Mouse (Mus musculus) lung, postnatal 0 days (tissue): Measurements from ENCODE around the gene Hoxa3. TPM values are rescaled to one million over a fixed set of nuclear protein-coding genes. Genes with fewer than 3 reads are reported as not detected.

Experiments used
- ATAC-seq: fragments of 200-750 bp; cut with Nextera tagmentation; 2 replicates; pipeline ENCODE4 v1.8.0; 2017; ENCODE audit warnings: moderate library complexity
- DNase-seq: peaks from one replicate; pipeline ENCODE4 v3.0.0-alpha.2; 2016; ENCODE audit warnings: low spot score
- H3K27ac ChIP-seq: fragments of 300-500 bp; sonication (generic); 2 replicates; pipeline ENCODE4 v1.5.1; 2014; ENCODE audit warnings: antibody characterized with exemption, mild to moderate bottlenecking, low read length, mixed read lengths
- H3K27me3 ChIP-seq: fragments of 300-500 bp; sonication (generic); replicated peaks from 2 replicates; pipeline ENCODE4 v1.6.1; 2014; ENCODE audit warnings: low read length, mixed read lengths; ENCODE audit not compliant: insufficient read depth
- H3K36me3 ChIP-seq: fragments of 300-500 bp; sonication (generic); 2 replicates; pipeline ENCODE4 v1.6.1; 2014; ENCODE audit warnings: low read length, mixed read lengths; ENCODE audit not compliant: insufficient read depth
- H3K4me1 ChIP-seq: fragments of 300-500 bp; sonication (generic); 2 replicates; pipeline ENCODE4 v1.6.1; 2014; ENCODE audit warnings: antibody characterized with exemption, low read depth, low read length, mixed read lengths; ENCODE audit not compliant: insufficient read depth
- H3K4me2 ChIP-seq: fragments of 300-500 bp; sonication (generic); replicated peaks from 2 replicates; pipeline ENCODE4 v1.6.1; 2014; ENCODE audit warnings: low read depth, mild to moderate bottlenecking, low read length, moderate library complexity, mixed read lengths
- H3K4me3 ChIP-seq: fragments of 300-500 bp; sonication (generic); 2 replicates; pipeline ENCODE4 v1.5.1; 2014; ENCODE audit warnings: low read depth, low read length
- H3K9ac ChIP-seq: fragments of 300-500 bp; sonication (generic); replicated peaks from 2 replicates; pipeline ENCODE4 v1.6.1; 2014; ENCODE audit warnings: low read depth, mild to moderate bottlenecking
- H3K9me3 ChIP-seq: fragments of 300-500 bp; sonication (generic); 2 replicates; pipeline ENCODE4 v1.6.1; 2016; ENCODE audit warnings: low read length, mixed read lengths
- CTCF ChIP-seq: IDR thresholded peaks from 2 replicates; pipeline ENCODE4 v1.5.1; 2016; ENCODE audit warnings: antibody characterized with exemption, mild to moderate bottlenecking
- EP300 ChIP-seq: IDR thresholded peaks from 2 replicates; pipeline ENCODE4 v1.6.1; 2016; ENCODE audit warnings: antibody characterized with exemption, mild to moderate bottlenecking, control low read depth
- WGBS: fragments of 180-500 bp; shearing (Covaris S2); extraction: QIAGEN DNeasy Blood & Tissue Kit; methylation state at CpG from one replicate; pipeline ENCODE4 v1.1.7; 2014; 5-methylcytosine and 5-hydroxymethylcytosine counted together
- polyA plus RNA-seq: library from polyadenylated mRNA; unstranded; fragments of >200 nt; fragmentation: Nextera tagmentation; extraction: Ambion mirVana; gene quantifications from 2 replicates; pipeline ENCODE4 v1.2.1, GENCODE M21; 2015

Gene Hoxa3
- polyA plus RNA-seq, 1 experiment from 2014 or later: 4.3 TPM

GRCm38 (mm10) chr6:52233546-52234427 lies 20.7 kb upstream of the Hoxa3 start:
- DNase-seq: no peak

GRCm38 (mm10) chr6:52232984-52233545 lies 19.9 kb upstream of the Hoxa3 start:
- Histone ChIP-seq H3K9ac (no peak overlapping the region), H3K27me3 (peaks cover 84% of the 10 kb centered on the region), H3K4me2 (no peak overlapping the region), H3K36me3 (no peaks in the 10 kb centered on the region), H3K9me3 (no peaks in the 10 kb centered on the region), H3K4me1 (no peaks in the 10 kb centered on the region), H3K4me3 (no peak overlapping the region), H3K27ac (no peak overlapping the region)
- ATAC-seq: no peak
- no peak for TF ChIP-seq CTCF
- TF ChIP-seq EP300: no peak
- no peak for DNase-seq
- WGBS: 1% methylated on average over 23 of the region's 23 CpGs

More at GRCm38 (mm10) chr6:52233546-52234427, 20.7 kb upstream of the Hoxa3 start:
- WGBS: 2% methylated on average over 63 of the region's 70 CpGs
- peak; percentile 19; the same call in 1 of the 2 replicates for ATAC-seq
- Histone ChIP-seq H3K36me3 (no peaks in the 10 kb centered on the region), H3K27me3 (peaks cover 91% of the 10 kb centered on the region), H3K4me3 (no peak overlapping the region; the same call in 1 of the 2 replicates), H3K9me3 (no peaks in the 10 kb centered on the region), H3K4me1 (no peaks in the 10 kb centered on the region), H3K9ac (no peak overlapping the region), H3K27ac (no peak overlapping the region), H3K4me2 (no peak overlapping the region)
- no peak for TF ChIP-seq CTCF
- TF ChIP-seq EP300: no peak

- TF ChIP-seq CTCF: peak; percentile 8; the same call in 1 of the 2 replicates
- TF ChIP-seq EP300: no peak
- H3K36me3 ChIP-seq: no peaks in the 10 kb centered on the region
- H3K9me3 ChIP-seq: no peaks in the 10 kb centered on the region
- no peak overlapping the region for H3K4me2 ChIP-seq
- no peaks in the 10 kb centered on the region for H3K4me1 ChIP-seq
- no peak for ATAC-seq
- no peak for DNase-seq
- under 1% methylated on average over 18 of the region's 18 CpGs for WGBS
- H3K4me3 ChIP-seq: no peak overlapping the region
- H3K27me3 ChIP-seq: peaks cover 83% of the 10 kb centered on the region
- H3K9ac ChIP-seq: no peak overlapping the region
- H3K27ac ChIP-seq: no peak overlapping the region
These were observed 19.4 kb upstream of the Hoxa3 start for GRCm38 (mm10) chr6:52232568-52232965.

GRCm38 (mm10) chr6:52231885-52232567 lies 18.9 kb upstream of the Hoxa3 start:
- no peak overlapping the region for H3K27ac ChIP-seq
- ATAC-seq (no peak), DNase-seq (no peak)
- H3K9me3 ChIP-seq: no peaks in the 10 kb centered on the region
- no peak overlapping the region for H3K4me2 ChIP-seq
- no peaks in the 10 kb centered on the region for H3K4me1 ChIP-seq
- H3K36me3 ChIP-seq: no peaks in the 10 kb centered on the region
- WGBS: 2% methylated on average over 18 of the region's 18 CpGs
- no peak overlapping the region for H3K4me3 ChIP-seq
- no peak for TF ChIP-seq CTCF
- no peak for TF ChIP-seq EP300
- H3K27me3 ChIP-seq: peaks cover 83% of the 10 kb centered on the region
- H3K9ac ChIP-seq: no peak overlapping the region

GRCm38 (mm10) chr6:52230516-52231165 lies 17.5 kb upstream of the Hoxa3 start, which contains the start of gene Hoxa9:
Gene Hoxa9, minus strand, starts transcription at chr6:52231089.
- ATAC-seq: no peak
- H3K4me1 ChIP-seq: no peaks in the 10 kb centered on the region
- no peak within 1 kb of the TSS for H3K27ac ChIP-seq
- TF ChIP-seq EP300 (no peak), CTCF (no peak)
- 3% methylated on average over 19 of the region's 36 CpGs for WGBS
- DNase-seq: no peak
- peaks cover 83% of the 10 kb centered on the region for H3K27me3 ChIP-seq
- no peak within 1 kb of the TSS for H3K4me2 ChIP-seq
- H3K4me3 ChIP-seq: no peak within 1 kb of the TSS
- no peaks in the 10 kb centered on the region for H3K9me3 ChIP-seq
- no peaks in the 10 kb centered on the region for H3K36me3 ChIP-seq
- H3K9ac ChIP-seq: no peak within 1 kb of the TSS
